Comparison of ENCODE assay signal across 8 mouse cellular contexts in genomic region chr15:88865061-88865460, GRCm38 (mm10). TPM values are rescaled to one million over a fixed set of nuclear protein-coding genes. Genes with fewer than 3 reads are reported as not detected.
DNase-seq lines count a peak whose midpoint lies in the region; ATAC-seq and TF ChIP-seq lines count a peak whose summit lies in the region.

No protein-coding gene starts in this region.

- H3K4me2 ChIP-seq in heart, embryonic 11.5 days, result peak overlapping the region; percentile 95
- H3K4me2 ChIP-seq in forebrain, embryonic 13.5 days, result peak overlapping the region; percentile 92
- H3K4me2 ChIP-seq in limb, embryonic 15.5 days, result peak overlapping the region; percentile 93

- no peak for TF ChIP-seq CTCF in C2C12 (IDR thresholded peaks at IDR 0.05; ENCODE audit: control insufficient read depth, insufficient read depth, insufficient read length)

- ATAC-seq in heart, embryonic 11.5 days (replicated peaks; ENCODE audit: insufficient number of reproducible peaks, low FRiP score, low TSS enrichment), result no peak
- no peak for ATAC-seq in forebrain, embryonic 13.5 days
- ATAC-seq in limb, embryonic 15.5 days (ENCODE audit: insufficient number of reproducible peaks, low FRiP score, low TSS enrichment, low read depth), result no peak
- no peak for ATAC-seq in megakaryocyte-erythroid progenitor cell, adult 5-6 weeks (replicated peaks; ENCODE audit: low FRiP score, low TSS enrichment, poor library complexity, severe bottlenecking)

- DNase-seq in heart, postnatal 14 days, result no peak
- DNase-seq in thymus, postnatal 36 days, result no peak
- DNase-seq in right cerebral cortex, postnatal 10 days (ENCODE audit: low spot score in 2 of 2), result no peak

- peak overlapping the region; percentile 78; the same call in 1 of the 2 replicates for H3K4me3 ChIP-seq in heart, embryonic 11.5 days (ENCODE audit: low read depth, low read length)
- H3K4me3 ChIP-seq in C2C12 (ENCODE audit: insufficient read depth, poor library complexity, severe bottlenecking), result peak overlapping the region; percentile 95
- H3K4me3 ChIP-seq in forebrain, embryonic 13.5 days, result 0 out of 2 replicates have a peak overlapping the region, but pooled peaks have one; percentile 92
- H3K4me3 ChIP-seq in limb, embryonic 15.5 days, result peak overlapping the region; percentile 88; the same call in 1 of the 2 replicates

- H3K79me2 ChIP-seq in C2C12 (ENCODE audit: control insufficient read depth, insufficient read depth), result peaks cover 47% of the 10 kb centered on the region

- H3K27ac ChIP-seq in heart, embryonic 11.5 days (ENCODE audit: low read depth, low read length), result no peak overlapping the region
- H3K27ac ChIP-seq in forebrain, embryonic 13.5 days, result no peak overlapping the region
- H3K27ac ChIP-seq in limb, embryonic 15.5 days, result no peak overlapping the region

- H3K27me3 ChIP-seq in heart, embryonic 11.5 days (ENCODE audit: control insufficient read depth, insufficient read depth, low read length), result no peaks in the 10 kb centered on the region
- no peaks in the 10 kb centered on the region for H3K27me3 ChIP-seq in C2C12 (ENCODE audit: control insufficient read depth, insufficient read depth, insufficient read length)
- no peaks in the 10 kb centered on the region for H3K27me3 ChIP-seq in forebrain, embryonic 13.5 days
- no peaks in the 10 kb centered on the region for H3K27me3 ChIP-seq in limb, embryonic 15.5 days

- H3ac ChIP-seq in C2C12 (ENCODE audit: control insufficient read depth, insufficient read length, low read depth), result no peak overlapping the region

- WGBS in heart, embryonic 11.5 days (ENCODE audit: insufficient replicate concordance), result 85% methylated on average over 14 of the region's 14 CpGs
- WGBS in forebrain, embryonic 13.5 days, result 94% methylated on average over 14 of the region's 14 CpGs
- 79% methylated on average over 14 of the region's 14 CpGs for WGBS in limb, embryonic 15.5 days

- peaks cover 51% of the 10 kb centered on the region for H3K4me1 ChIP-seq in heart, embryonic 11.5 days (ENCODE audit: control insufficient read depth, insufficient read depth, low read length)
- H3K4me1 ChIP-seq in forebrain, embryonic 13.5 days, result peaks cover 35% of the 10 kb centered on the region
- peaks cover 59% of the 10 kb centered on the region for H3K4me1 ChIP-seq in limb, embryonic 15.5 days

- no peaks in the 10 kb centered on the region for H3K9me3 ChIP-seq in heart, embryonic 11.5 days (replicated peaks; ENCODE audit: control insufficient read depth, low read length)
- H3K9me3 ChIP-seq in forebrain, embryonic 13.5 days (replicated peaks), result no peaks in the 10 kb centered on the region
- no peaks in the 10 kb centered on the region for H3K9me3 ChIP-seq in limb, embryonic 15.5 days

- intact Hi-C loops in heart, postnatal 14 days (cut with DNase I), result no loop called here

- H3K36me3 ChIP-seq in heart, embryonic 11.5 days (ENCODE audit: control insufficient read depth, insufficient read depth, low read length), result peaks cover 8% of the 10 kb centered on the region
- peaks cover 35% of the 10 kb centered on the region for H3K36me3 ChIP-seq in C2C12 (ENCODE audit: control insufficient read depth, insufficient read depth)
- peaks cover 34% of the 10 kb centered on the region for H3K36me3 ChIP-seq in forebrain, embryonic 13.5 days (ENCODE audit: poor library complexity, severe bottlenecking)
- H3K36me3 ChIP-seq in limb, embryonic 15.5 days, result peaks cover 23% of the 10 kb centered on the region

- no peak overlapping the region; the same call in 1 of the 2 replicates for H3K9ac ChIP-seq in heart, embryonic 11.5 days (ENCODE audit: low read depth, low read length)
- no peak overlapping the region for H3K9ac ChIP-seq in forebrain, embryonic 13.5 days
- no peak overlapping the region for H3K9ac ChIP-seq in limb, embryonic 15.5 days

- peaks cover 29% of the 10 kb centered on the region for H3K79me3 ChIP-seq in C2C12 (ENCODE audit: low read depth)

TF ChIP-seq in C2C12, 6 proteins besides CTCF, POLR2A, EP300 and RAD21:
- TF ChIP-seq MAX (IDR thresholded peaks at IDR 0.05), result no peak
- no peak for TF ChIP-seq FOSL1 (IDR thresholded peaks at IDR 0.05; ENCODE audit: insufficient read depth, low read length, poor library complexity, severe bottlenecking)
- TF ChIP-seq USF1 (IDR thresholded peaks at IDR 0.05; ENCODE audit: low read depth), result no peak
- no peak for TF ChIP-seq MYOD1 (IDR thresholded peaks at IDR 0.05; ENCODE audit: control insufficient read depth, insufficient read length, low read depth)
- TF ChIP-seq MYOG (IDR thresholded peaks at IDR 0.05; ENCODE audit: control insufficient read depth, extremely low read depth, insufficient read length), result no peak
- TF ChIP-seq CEBPB (IDR thresholded peaks at IDR 0.05; ENCODE audit: low read depth), result no peak

RNA-seq across cellular contexts. Expression of gene Pim3, which starts 3.1 kb away (rescaled TPM):
- polyA plus RNA-seq in heart, embryonic 11.5 days (2014; fragmentation: Nextera tagmentation; extraction: Ambion mirVana), result 43.7 and 50.1 TPM in 2 replicates
- 10 to 100 TPM; 97.7 to 97.8 TPM for total RNA-seq in heart, postnatal 14 days (2021)
- polyA plus RNA-seq in C2C12 (2012; fragmentation: generic; extraction: Trizol), result 68.3 TPM
- polyA plus RNA-seq in forebrain, embryonic 13.5 days (2015; fragmentation: Nextera tagmentation; extraction: Ambion mirVana), result 42.7 and 49.4 TPM in 2 replicates
- polyA plus RNA-seq in limb, embryonic 15.5 days (2015; fragmentation: Nextera tagmentation; extraction: Ambion mirVana), result 52.9 and 61.4 TPM in 2 replicates
- 5.1 and 6.4 TPM in 2 replicates for total RNA-seq in megakaryocyte-erythroid progenitor cell, adult 5-6 weeks (2014; fragmentation: Nextera tagmentation)
- 5.5 and 12.5 TPM in 2 replicates for total RNA-seq in megakaryocyte-erythroid progenitor cell, adult 5-6 weeks (2017)

RNA-seq across cellular contexts. Expression of gene Creld2, which starts 45.6 kb away (rescaled TPM):
- 71.7 and 83.6 TPM in 2 replicates for polyA plus RNA-seq in heart, embryonic 11.5 days (2014; fragmentation: Nextera tagmentation; extraction: Ambion mirVana)
- 10 to 100 TPM; 12.1 to 22.5 TPM for total RNA-seq in heart, postnatal 14 days (2021)
- polyA plus RNA-seq in C2C12 (2012; fragmentation: generic; extraction: Trizol), result 107 TPM
- polyA plus RNA-seq in forebrain, embryonic 13.5 days (2015; fragmentation: Nextera tagmentation; extraction: Ambion mirVana), result 62.2 and 63.6 TPM in 2 replicates
- 94.5 and 99.0 TPM in 2 replicates for polyA plus RNA-seq in limb, embryonic 15.5 days (2015; fragmentation: Nextera tagmentation; extraction: Ambion mirVana)
- 24.8 and 29.7 TPM in 2 replicates for total RNA-seq in megakaryocyte-erythroid progenitor cell, adult 5-6 weeks (2014; fragmentation: Nextera tagmentation)
- 47.8 and 50.9 TPM in 2 replicates for total RNA-seq in megakaryocyte-erythroid progenitor cell, adult 5-6 weeks (2017)

RNA-seq across cellular contexts. Expression of gene Alg12, which starts 45.9 kb away (rescaled TPM):
- 11.6 and 12.5 TPM in 2 replicates for polyA plus RNA-seq in heart, embryonic 11.5 days (2014; fragmentation: Nextera tagmentation; extraction: Ambion mirVana)
- total RNA-seq in heart, postnatal 14 days (2021), result 1 to 10 TPM; 9.2 to 9.9 TPM
- polyA plus RNA-seq in C2C12 (2012; fragmentation: generic; extraction: Trizol), result 14.2 TPM
- polyA plus RNA-seq in forebrain, embryonic 13.5 days (2015; fragmentation: Nextera tagmentation; extraction: Ambion mirVana), result 7.6 and 9.5 TPM in 2 replicates
- 12.0 and 12.3 TPM in 2 replicates for polyA plus RNA-seq in limb, embryonic 15.5 days (2015; fragmentation: Nextera tagmentation; extraction: Ambion mirVana)
- 2.8 and 8.3 TPM in 2 replicates for total RNA-seq in megakaryocyte-erythroid progenitor cell, adult 5-6 weeks (2014; fragmentation: Nextera tagmentation)
- 3.3 and 5.2 TPM in 2 replicates for total RNA-seq in megakaryocyte-erythroid progenitor cell, adult 5-6 weeks (2017)
